Comparison of ENCODE assay signal across 8 mouse cellular contexts in the genomic region with DNA sequence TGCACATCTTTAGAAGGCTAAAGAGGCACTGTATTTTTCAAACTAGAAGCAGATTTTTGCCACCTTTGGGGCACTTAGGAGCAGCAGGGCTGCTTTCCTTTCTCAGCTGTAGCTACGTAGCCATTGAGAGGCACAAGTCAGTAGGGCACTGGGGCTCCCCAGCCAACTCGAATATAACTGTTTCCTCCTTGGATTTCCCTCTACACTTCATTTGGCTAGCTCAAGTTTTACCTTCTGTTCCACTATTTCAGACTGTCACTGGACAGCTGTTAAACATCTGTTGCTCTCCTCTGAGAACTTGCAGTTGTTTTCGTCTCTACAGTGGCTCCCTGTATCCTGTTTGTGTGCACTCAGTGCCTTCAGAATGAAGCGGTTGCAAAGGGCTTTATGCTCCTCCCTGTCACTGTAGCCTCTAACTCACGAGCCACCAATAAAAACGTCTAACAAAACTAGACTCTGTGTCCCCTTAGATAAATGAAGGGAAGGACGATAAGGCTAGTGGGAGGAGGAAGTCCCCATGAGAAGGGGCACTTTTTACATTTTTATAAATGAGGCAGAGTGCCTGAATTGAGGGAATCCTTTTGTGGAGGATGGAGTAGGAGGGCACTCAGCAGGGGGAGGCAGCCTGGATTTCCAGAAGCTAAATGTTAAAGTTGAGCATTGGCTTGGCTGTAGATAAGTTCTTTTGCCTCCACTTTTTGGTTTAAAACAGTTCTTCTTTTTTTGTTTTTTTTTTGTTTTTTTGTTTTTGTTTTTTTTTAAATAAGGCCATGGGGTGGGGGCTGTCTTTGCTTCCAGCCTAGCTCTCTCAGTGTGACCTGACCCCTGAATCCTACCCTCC. TPM values are rescaled to one million over a fixed set of nuclear protein-coding genes. Genes with fewer than 3 reads are reported as not detected.
DNase-seq lines count a peak whose midpoint lies in the region; ATAC-seq lines count a peak whose summit lies in the region.

No protein-coding gene starts in this region.

- H3K4me2 ChIP-seq in lung, embryonic 16.5 days (ENCODE audit: low read depth, low read length) = no peak overlapping the region

- no peak overlapping the region for H3K9ac ChIP-seq in lung, embryonic 16.5 days (ENCODE audit: low read length)

- DNase-seq in lung, adult 18-20 months = no peak
- peak; percentile 54 for DNase-seq in kidney, adult 9 months
- no peak for DNase-seq in spleen, postnatal 14 days (ENCODE audit: low spot score in 2 of 2)
- DNase-seq in adrenal gland, adult 2 months = no peak
- no peak for DNase-seq in gastrocnemius, postnatal 4 days (ENCODE audit: low spot score in 2 of 2)

- peaks cover 52% of the 10 kb centered on the region for H3K4me1 ChIP-seq in lung, embryonic 16.5 days (replicated peaks; ENCODE audit: control insufficient read depth, insufficient read depth, low read length)

- peak overlapping the region; percentile 52 for H3K27ac ChIP-seq in lung, embryonic 16.5 days (ENCODE audit: low read length)

- H3K9me3 ChIP-seq in lung, embryonic 16.5 days (ENCODE audit: control insufficient read depth, low read length) = no peaks in the 10 kb centered on the region

- H3K36me3 ChIP-seq in lung, embryonic 16.5 days (ENCODE audit: control insufficient read depth, insufficient read depth, low read length) = no peaks in the 10 kb centered on the region

- peak; percentile 93 for ATAC-seq in lung, embryonic 16.5 days (ENCODE audit: low read depth)
- ATAC-seq in erythroid progenitor cell, adult 5-6 weeks (replicated peaks; ENCODE audit: low FRiP score, poor library complexity, severe bottlenecking) = peak; percentile 83
- peak; percentile 88 for ATAC-seq in megakaryocyte-erythroid progenitor cell, adult 5-6 weeks (replicated peaks; ENCODE audit: low FRiP score, low TSS enrichment, poor library complexity, severe bottlenecking)

- WGBS in lung, embryonic 16.5 days = 26% methylated on average over 7 of the region's 7 CpGs

- H3K27me3 ChIP-seq in lung, embryonic 16.5 days (ENCODE audit: control insufficient read depth, insufficient read depth, low read depth, low read length) = no peaks in the 10 kb centered on the region

- no peak overlapping the region for H3K4me3 ChIP-seq in lung, embryonic 16.5 days (ENCODE audit: low read length)

RNA-seq across cellular contexts. Expression of gene Cyth3, which starts 32.6 kb away (rescaled TPM):
- polyA plus RNA-seq in lung, embryonic 16.5 days (2015; fragmentation: Nextera tagmentation; extraction: Ambion mirVana) = 61.5 and 65.7 TPM in 2 replicates
- 42.2 and 63.7 TPM in 2 replicates for total RNA-seq in erythroid progenitor cell, adult 5-6 weeks (2015; ENCODE audit: low replicate concordance)
- total RNA-seq in erythroid progenitor cell, adult 5-6 weeks (2017; ENCODE audit: low replicate concordance) = 53.3 and 72.6 TPM in 2 replicates
- 117 and 124 TPM in 2 replicates for total RNA-seq in megakaryocyte-erythroid progenitor cell, adult 5-6 weeks (2014; fragmentation: Nextera tagmentation)
- 81.7 and 94.7 TPM in 2 replicates for total RNA-seq in megakaryocyte-erythroid progenitor cell, adult 5-6 weeks (2017)
- 100 to 1,000 TPM; 119 to 164 TPM for total RNA-seq in adrenal gland, adult 2 months (2021)
- polyA plus RNA-seq in adrenal gland, adult 2 months (2012; rRNA removed) = 61.7 and 78.7 TPM in 2 replicates
- 10 to 100 TPM; 50.2 to 67.5 TPM for total RNA-seq in gastrocnemius, postnatal 4 days (2021)
